Mouse (Mus musculus) hindbrain, embryonic 15.5 days (tissue): ENCODE measurements around the gene Bdh1. TPM values are rescaled to one million over a fixed set of nuclear protein-coding genes. Genes with fewer than 3 reads are reported as not detected.
A peak's percentile ranks its signal among the peaks of the same experiment; 100 is the strongest.

Source experiments
- ATAC-seq: fragments of 200-750 bp; cut with Nextera tagmentation; 2 replicates; pipeline ENCODE4 v1.8.0; 2017; ENCODE audit warnings: low read depth, moderate number of reproducible peaks, moderate TSS enrichment; ENCODE audit not compliant: low FRiP score
- H3K27ac ChIP-seq: fragments of 300-500 bp; sonication (generic); replicated peaks from 2 replicates; pipeline ENCODE4 v1.5.1; 2015; ENCODE audit warnings: mild to moderate bottlenecking, inconsistent platforms
- H3K27me3 ChIP-seq: fragments of 300-500 bp; sonication (generic); 2 replicates; pipeline ENCODE4 v1.6.1; 2015; ENCODE audit warnings: control low read depth, inconsistent platforms
- H3K36me3 ChIP-seq: fragments of 300-500 bp; sonication (generic); 2 replicates; pipeline ENCODE4 v1.6.1; 2015; ENCODE audit warnings: control low read depth, inconsistent platforms
- H3K4me1 ChIP-seq: fragments of 300-500 bp; sonication (generic); replicated peaks from 2 replicates; pipeline ENCODE4 v1.6.1; 2015; ENCODE audit warnings: control low read depth, inconsistent platforms
- H3K4me2 ChIP-seq: fragments of 300-500 bp; sonication (generic); 2 replicates; pipeline ENCODE4 v1.6.1; 2015; ENCODE audit warnings: moderate library complexity, mild to moderate bottlenecking, inconsistent platforms
- H3K4me3 ChIP-seq: fragments of 300-500 bp; sonication (generic); 2 replicates; pipeline ENCODE4 v1.5.1; 2015; ENCODE audit warnings: mild to moderate bottlenecking, inconsistent platforms
- H3K9ac ChIP-seq: fragments of 300-500 bp; sonication (generic); 2 replicates; pipeline ENCODE4 v1.6.1; 2015; ENCODE audit warnings: inconsistent platforms
- H3K9me3 ChIP-seq: fragments of 300-500 bp; sonication (generic); 2 replicates; pipeline ENCODE4 v1.6.1; 2016; ENCODE audit warnings: control low read depth, inconsistent platforms
- WGBS: fragments of 180-500 bp; shearing (Covaris S2); methylation state at CpG from one replicate; pipeline ENCODE4 v1.1.7; 2015; 5-methylcytosine and 5-hydroxymethylcytosine counted together
- polyA plus RNA-seq: library from polyadenylated mRNA; unstranded; fragments of >200 nt; fragmentation: Nextera tagmentation; extraction: Ambion mirVana; gene quantifications from 2 replicates; pipeline ENCODE4 v1.2.1, GENCODE M21; 2015

Gene Bdh1
- polyA plus RNA-seq, 1 experiment from 2014 or later = 123 TPM

DNA sequence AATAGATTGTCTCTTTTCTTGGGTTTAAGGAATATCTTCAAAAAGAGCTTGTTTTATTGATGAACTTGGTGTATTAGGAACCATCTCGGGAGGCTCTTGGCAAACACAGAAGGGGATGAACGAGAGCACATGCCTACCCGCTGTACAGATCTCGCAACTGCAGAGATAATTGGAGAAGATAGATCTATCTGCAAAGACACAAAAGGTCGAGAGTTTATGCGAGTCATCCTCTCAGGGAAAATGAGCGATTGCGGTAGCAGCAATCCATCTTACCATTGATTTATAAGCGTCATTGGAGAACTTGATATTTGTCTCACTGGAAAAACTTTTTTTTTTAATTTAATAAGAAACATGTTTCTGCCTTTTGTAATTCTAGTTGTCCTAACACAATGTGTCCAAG is 73.7 kb downstream of the Bdh1 start:
- no peak overlapping the region for H3K4me2 ChIP-seq
- H3K9ac ChIP-seq = no peak overlapping the region
- H3K9me3 ChIP-seq = no peaks in the 10 kb centered on the region
- WGBS = 66% methylated on average over 9 of the region's 9 CpGs
- H3K36me3 ChIP-seq = no peaks in the 10 kb centered on the region
- H3K4me3 ChIP-seq = no peak overlapping the region
- no peaks in the 10 kb centered on the region for H3K27me3 ChIP-seq
- no peak for ATAC-seq
- peaks cover 40% of the 10 kb centered on the region for H3K4me1 ChIP-seq
- H3K27ac ChIP-seq = no peak overlapping the region

DNA sequence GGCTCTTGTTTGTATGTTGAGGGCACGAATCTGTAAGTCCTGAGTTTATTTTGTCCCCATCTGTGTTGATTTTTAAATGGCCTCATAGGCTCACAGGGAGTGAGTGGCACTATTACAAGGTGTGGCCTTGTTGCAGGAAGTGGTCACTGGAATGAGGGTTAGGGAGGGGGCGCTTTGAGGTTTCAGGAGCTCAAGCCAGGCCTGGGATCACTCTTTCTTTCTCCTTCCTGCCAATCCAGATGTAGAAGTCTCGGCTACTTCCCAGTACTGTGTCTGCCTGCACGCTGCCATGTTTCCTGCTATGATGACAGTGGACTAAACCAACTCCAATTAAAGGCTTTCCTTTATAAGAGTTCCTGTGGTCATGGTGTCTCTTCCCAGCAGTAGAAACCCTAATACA is 76.3 kb downstream of the Bdh1 start:
- Histone ChIP-seq H3K4me1 (peaks cover 47% of the 10 kb centered on the region), H3K9ac (no peak overlapping the region), H3K36me3 (no peaks in the 10 kb centered on the region), H3K9me3 (no peaks in the 10 kb centered on the region), H3K27me3 (no peaks in the 10 kb centered on the region), H3K4me2 (no peak overlapping the region), H3K4me3 (no peak overlapping the region), H3K27ac (no peak overlapping the region)
- 85% methylated on average over 4 of the region's 4 CpGs for WGBS
- ATAC-seq = no peak

DNA sequence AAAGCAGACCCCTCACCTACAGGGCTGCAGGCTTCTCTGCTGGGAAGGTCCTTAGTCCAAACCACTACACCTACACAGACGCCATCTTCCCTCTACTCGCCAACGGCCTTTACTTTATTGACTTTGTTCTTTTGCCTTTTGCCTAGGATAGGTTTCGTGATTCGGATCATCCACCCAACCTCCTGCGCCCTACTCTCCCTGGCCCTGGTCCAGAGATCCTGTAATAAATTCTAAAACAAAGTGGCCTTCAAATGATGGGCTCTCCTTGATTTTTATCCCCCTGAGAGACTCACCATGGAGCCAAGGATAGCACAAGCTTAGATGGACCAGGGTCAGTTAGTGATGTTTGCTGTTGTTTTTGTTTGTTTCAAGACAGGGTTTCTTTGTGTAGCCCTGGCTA is 76.9 kb downstream of the Bdh1 start:
- no peak overlapping the region for H3K9ac ChIP-seq
- peak overlapping the region; percentile 72 for H3K27ac ChIP-seq
- no peaks in the 10 kb centered on the region for H3K27me3 ChIP-seq
- no peaks in the 10 kb centered on the region for H3K9me3 ChIP-seq
- H3K4me2 ChIP-seq = no peak overlapping the region
- WGBS = 95% methylated on average over 6 of the region's 6 CpGs
- no peak overlapping the region for H3K4me3 ChIP-seq
- peaks cover 40% of the 10 kb centered on the region for H3K4me1 ChIP-seq
- ATAC-seq = no peak
- no peaks in the 10 kb centered on the region for H3K36me3 ChIP-seq

DNA sequence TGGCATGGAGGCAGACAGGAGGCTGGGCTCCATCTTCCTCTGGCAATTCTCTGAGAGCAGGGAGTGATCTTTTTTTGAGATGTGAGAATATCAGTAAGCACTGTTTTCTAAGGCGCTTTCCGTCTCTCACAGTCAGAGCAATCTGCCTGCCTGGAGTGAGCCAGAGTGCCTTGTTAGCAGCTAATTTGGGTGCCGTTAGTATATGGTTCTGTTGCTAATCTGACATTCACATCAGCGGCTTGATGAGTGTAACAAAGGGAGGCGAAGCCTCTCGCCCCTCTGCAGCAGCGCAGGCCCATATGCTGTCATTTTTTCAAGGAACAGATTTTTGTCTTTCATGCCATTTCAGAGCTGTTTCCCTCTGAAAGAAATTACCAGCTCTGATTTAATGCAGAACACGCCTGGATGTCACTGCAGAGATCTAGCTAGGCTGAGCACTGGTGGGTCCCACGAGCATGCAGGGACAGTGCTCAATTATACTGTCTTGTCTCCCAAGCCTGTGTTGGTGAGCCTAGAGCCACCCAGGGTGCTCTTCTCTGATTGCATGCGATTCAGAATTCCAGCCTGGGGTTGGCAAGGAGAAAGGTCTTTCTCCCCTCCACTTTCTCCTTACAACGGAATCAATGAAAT is 77.7 kb downstream of the Bdh1 start:
- peak; percentile 40; the same call in 1 of the 2 replicates for ATAC-seq
- H3K4me1 ChIP-seq = peaks cover 37% of the 10 kb centered on the region
- no peaks in the 10 kb centered on the region for H3K27me3 ChIP-seq
- no peak overlapping the region for H3K9ac ChIP-seq
- peak overlapping the region; percentile 72 for H3K27ac ChIP-seq
- H3K4me2 ChIP-seq = no peak overlapping the region
- WGBS = 44% methylated on average over 11 of the region's 11 CpGs
- no peak overlapping the region for H3K4me3 ChIP-seq
- no peaks in the 10 kb centered on the region for H3K36me3 ChIP-seq
- no peaks in the 10 kb centered on the region for H3K9me3 ChIP-seq

DNA sequence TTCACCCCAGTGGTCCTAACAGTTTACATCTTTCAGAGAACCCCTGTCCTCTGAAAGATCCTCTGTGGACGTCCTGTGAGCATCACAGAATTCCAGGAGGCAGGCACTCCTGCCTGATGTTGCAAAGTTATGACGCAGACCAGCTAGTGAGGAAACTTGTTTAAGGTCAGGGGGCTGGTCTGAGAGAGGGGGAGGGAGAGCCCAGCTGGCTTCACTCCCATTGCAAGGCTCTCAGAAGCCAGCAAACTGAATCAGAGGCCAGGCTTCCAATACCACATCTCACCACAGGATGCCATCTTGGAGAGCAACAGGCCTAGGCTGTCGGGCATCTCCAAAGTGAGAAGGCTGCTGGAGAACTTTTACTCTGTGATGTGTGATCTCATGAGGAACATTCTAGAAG is 78.5 kb downstream of the Bdh1 start:
- H3K27ac ChIP-seq = 0 out of 2 replicates have a peak overlapping the region, but pooled peaks have one; percentile 72

DNA sequence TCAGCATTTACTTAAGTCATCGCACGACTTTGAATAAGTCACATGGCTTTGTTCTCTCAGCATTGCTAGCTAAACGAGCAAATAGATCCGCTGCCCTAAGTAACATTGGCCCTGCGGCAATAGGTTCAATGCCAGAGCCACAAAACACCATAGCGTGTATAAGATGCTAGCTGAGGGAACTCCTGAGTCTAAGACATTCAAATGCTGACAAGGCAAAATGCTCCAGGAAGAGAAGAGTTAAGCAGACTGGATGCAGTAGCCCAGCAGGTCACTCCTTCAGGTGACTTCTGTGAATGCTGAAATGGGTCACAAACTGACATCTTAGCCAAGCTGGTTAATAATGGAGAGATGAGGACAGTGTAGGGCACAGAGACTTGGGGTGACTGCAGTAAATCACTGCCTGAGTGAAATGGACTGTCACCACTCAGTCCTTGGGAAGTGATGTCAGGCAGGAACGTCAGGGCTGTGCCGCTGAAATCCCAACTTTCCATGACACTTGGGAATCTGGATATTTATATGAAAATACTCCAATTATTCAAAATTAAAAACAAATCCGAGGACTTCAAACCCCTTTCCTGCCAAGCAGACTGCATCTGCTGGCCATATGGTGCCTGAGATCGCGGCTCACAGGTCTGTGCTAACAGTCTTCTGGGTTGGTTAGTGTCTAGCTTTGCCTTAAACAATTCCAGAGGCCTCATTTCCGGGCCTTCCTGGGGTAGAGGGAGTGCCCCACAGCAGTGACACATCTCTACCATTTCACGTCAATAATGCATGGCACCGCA is 79.1 kb downstream of the Bdh1 start:
- peak overlapping the region; percentile 17 for H3K27ac ChIP-seq
- ATAC-seq = no peak
- no peaks in the 10 kb centered on the region for H3K36me3 ChIP-seq
- H3K9me3 ChIP-seq = no peaks in the 10 kb centered on the region
- no peaks in the 10 kb centered on the region for H3K27me3 ChIP-seq
- no peak overlapping the region for H3K4me3 ChIP-seq
- no peak overlapping the region for H3K9ac ChIP-seq
- no peak overlapping the region for H3K4me2 ChIP-seq
- 60% methylated on average over 14 of the region's 14 CpGs for WGBS
- peaks cover 28% of the 10 kb centered on the region for H3K4me1 ChIP-seq

More for the DNA sequence above, 78.5 kb downstream of the Bdh1 start:
- Histone ChIP-seq H3K9ac (no peak overlapping the region), H3K27me3 (no peaks in the 10 kb centered on the region), H3K36me3 (no peaks in the 10 kb centered on the region), H3K9me3 (no peaks in the 10 kb centered on the region), H3K4me2 (no peak overlapping the region), H3K4me3 (no peak overlapping the region), H3K4me1 (peaks cover 31% of the 10 kb centered on the region)
- no peak for ATAC-seq
- WGBS = 68% methylated on average over 3 of the region's 3 CpGs

DNA sequence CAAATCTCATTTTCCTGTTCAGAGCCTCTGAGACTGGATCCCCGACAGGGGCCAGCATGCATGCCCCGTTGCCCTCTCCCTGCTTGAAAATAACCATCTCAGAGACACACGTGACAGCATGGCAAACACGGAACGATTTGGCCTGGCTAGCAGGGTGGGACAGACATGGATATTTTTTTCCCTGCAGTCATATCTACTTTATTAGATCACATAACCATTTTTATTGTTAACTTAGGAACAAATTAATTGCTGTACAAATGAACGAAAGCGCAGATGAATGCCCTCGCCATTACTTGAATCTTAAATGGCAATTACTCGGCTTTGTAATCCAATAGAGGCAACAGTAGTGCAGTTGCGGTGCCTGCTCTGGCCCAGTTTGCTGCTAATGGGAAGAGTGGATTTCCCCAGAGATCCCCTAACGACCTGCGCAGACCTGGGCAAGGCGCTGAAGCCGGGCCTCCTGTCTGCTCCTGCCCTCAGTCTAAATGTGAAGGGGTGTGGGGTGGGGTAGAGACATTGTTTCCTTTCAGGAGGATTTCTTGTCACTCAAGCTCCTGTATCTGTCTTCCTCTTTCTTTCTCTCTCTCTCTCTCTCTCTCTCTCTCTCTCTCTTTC is 79.8 kb downstream of the Bdh1 start:
- Histone ChIP-seq H3K4me1 (peaks cover 28% of the 10 kb centered on the region), H3K4me2 (no peak overlapping the region), H3K4me3 (no peak overlapping the region), H3K9me3 (no peaks in the 10 kb centered on the region), H3K9ac (no peak overlapping the region), H3K27me3 (no peaks in the 10 kb centered on the region), H3K27ac (peak overlapping the region; percentile 17), H3K36me3 (no peaks in the 10 kb centered on the region)
- no peak for ATAC-seq
- WGBS = 33% methylated on average over 14 of the region's 14 CpGs

DNA sequence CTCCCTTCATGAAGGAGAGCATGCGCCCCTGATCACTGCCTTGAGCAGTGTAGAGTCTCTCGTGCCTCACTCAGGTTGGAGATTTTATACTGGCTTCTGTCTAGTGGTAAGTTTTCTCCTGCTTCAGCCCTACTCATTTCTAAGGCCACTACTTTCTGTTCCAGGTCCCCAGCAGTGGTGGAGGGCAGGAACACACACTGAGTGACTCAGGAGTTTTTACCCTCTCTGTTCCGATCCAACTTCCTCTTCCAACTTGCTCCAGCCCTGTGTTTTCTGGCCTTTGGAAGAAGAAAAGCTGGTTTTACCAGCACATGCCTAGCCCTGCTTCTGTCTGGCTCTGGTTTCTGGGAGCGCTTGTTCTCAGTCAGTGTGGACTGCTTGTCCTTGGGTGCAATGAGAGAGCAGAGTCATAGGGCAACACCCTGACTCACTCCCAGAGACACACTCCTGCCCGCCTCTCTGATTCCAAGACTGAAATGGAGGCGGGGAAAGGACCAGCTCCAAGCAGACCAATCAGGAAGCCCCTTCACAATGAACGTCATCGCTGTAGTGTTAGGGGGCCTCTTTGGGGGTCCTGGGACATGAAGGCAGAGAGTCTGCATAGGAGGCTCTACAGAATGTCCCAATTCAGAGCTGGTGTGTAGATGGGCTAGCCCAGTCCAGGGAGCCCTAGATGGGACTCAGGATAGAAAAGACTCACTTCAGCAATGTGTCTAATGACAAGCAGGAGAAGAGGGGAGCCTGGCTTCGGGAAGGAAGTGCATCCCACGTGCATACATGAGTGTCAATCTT is 84.8 kb downstream of the Bdh1 start:
- no peak overlapping the region for H3K9ac ChIP-seq
- no peak overlapping the region for H3K27ac ChIP-seq
- 52% methylated on average over 10 of the region's 10 CpGs for WGBS
- H3K4me1 ChIP-seq = peaks cover 26% of the 10 kb centered on the region
- H3K4me3 ChIP-seq = no peak overlapping the region
- no peak overlapping the region for H3K4me2 ChIP-seq
- H3K27me3 ChIP-seq = no peaks in the 10 kb centered on the region
- no peaks in the 10 kb centered on the region for H3K36me3 ChIP-seq
- H3K9me3 ChIP-seq = no peaks in the 10 kb centered on the region
- ATAC-seq = no peak

DNA sequence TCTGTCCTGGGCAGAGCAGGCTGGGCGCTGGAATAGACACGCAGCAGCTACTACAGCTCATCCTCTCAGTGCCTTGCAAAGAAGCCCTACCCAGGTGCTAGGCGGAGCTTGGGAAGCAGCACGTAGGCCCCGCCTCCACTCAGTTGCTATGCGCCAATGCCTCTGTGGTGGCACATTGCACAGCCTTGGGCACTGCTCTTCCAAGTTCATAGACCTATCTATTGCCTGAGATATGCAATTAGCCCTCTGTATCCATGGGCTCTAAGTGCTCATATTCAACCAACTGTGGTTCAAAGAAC is 85.3 kb downstream of the Bdh1 start:
- Histone ChIP-seq H3K36me3 (no peaks in the 10 kb centered on the region), H3K9me3 (no peaks in the 10 kb centered on the region), H3K27me3 (no peaks in the 10 kb centered on the region), H3K27ac (no peak overlapping the region), H3K4me1 (peaks cover 21% of the 10 kb centered on the region), H3K4me2 (no peak overlapping the region), H3K9ac (no peak overlapping the region), H3K4me3 (no peak overlapping the region)
- 29% methylated on average over 6 of the region's 6 CpGs for WGBS
- ATAC-seq = no peak

DNA sequence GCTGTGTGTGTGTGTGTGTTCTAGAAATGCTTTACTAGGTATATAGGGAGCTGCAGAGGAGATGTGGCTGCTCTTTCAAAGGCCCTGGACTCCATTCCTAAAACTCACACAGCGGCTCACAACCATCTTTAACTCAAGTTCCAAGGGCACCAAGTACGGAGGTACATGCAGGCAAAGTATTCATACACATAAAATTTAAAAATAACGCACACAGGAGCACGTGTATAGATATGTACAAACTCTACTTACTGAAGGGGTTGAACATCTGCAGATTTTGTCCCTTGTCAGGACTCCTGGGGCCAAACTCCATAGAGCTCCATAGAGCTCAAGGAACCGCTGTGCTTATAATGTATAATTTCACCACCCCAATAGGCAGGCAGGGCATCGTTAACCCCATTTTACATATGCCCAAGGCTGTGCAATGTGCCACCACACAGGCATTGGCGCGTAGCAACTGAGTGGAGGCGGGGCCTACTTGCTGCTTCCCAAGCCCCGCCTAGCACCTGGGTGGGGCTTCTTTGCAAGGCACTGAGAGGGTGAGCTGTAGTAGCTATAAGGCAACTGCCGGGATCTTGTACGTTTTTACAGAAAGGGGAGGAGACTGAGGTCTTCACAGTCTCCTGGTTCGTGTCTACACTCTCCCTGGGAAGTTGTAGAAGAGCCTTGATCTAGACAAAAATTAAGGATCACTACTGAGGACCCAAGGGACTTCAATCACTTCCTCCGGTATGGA is 85.9 kb downstream of the Bdh1 start:
- Histone ChIP-seq H3K27ac (no peak overlapping the region), H3K9me3 (no peaks in the 10 kb centered on the region), H3K4me3 (no peak overlapping the region), H3K36me3 (no peaks in the 10 kb centered on the region), H3K9ac (no peak overlapping the region), H3K4me1 (peaks cover 19% of the 10 kb centered on the region), H3K27me3 (no peaks in the 10 kb centered on the region), H3K4me2 (no peak overlapping the region)
- no peak for ATAC-seq
- WGBS = 31% methylated on average over 14 of the region's 14 CpGs
